Mouse (Mus musculus) right cerebral cortex, postnatal 14 days (tissue): ENCODE measurements at regions not wholly inside any gene's neighbourhood (a gene's known extent, or its start where the extent isn't known, plus 50 kb on each side); places are given as distances from the start of the nearest gene placed in this dataset.
A peak's percentile ranks its signal among the peaks of the same experiment; 100 is the strongest.

Experiments
- DNase-seq: peaks from one replicate; pipeline ENCODE4 v3.0.0; 2022

DNA sequence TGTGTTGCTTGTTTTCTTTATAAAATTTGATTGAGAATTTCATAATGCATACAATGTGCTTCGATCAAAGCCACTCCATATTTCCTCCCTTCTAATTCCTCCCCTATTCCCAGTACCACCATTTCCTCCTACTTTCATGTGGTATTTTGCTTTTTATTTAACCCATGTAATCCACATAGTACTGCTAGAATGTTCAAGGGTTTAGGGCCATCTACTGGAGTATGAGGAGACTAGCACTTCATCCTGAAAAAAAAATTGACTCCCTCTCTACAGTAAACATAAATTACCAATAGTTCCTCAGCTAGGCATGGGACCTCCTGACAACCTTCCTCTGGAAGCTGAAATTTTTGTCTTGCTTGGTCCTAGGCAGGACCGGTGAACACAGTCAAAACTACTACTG lies 163.0 kb downstream of the Gpr165 start:
- no peak for DNase-seq

DNA sequence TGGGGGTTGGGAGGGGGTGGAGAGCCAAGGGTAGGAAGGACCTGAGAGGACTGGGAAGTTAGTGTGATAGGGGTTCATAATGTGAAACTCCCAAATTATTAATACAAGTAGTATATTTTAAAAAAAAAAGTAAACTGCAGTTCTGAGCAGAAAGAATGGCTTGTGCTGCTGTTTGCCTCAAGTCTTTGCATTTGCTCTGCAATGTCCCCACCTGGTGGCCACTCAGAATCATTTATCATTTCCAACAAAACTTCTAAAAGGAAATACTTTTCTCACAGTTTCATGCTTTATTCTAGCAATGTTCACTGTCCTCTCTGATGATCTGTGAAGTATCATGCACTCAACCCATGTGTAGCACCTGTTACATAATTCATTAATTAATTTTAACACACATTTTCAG lies 165.5 kb downstream of the Gpr165 start:
- peak; percentile 35 for DNase-seq

DNA sequence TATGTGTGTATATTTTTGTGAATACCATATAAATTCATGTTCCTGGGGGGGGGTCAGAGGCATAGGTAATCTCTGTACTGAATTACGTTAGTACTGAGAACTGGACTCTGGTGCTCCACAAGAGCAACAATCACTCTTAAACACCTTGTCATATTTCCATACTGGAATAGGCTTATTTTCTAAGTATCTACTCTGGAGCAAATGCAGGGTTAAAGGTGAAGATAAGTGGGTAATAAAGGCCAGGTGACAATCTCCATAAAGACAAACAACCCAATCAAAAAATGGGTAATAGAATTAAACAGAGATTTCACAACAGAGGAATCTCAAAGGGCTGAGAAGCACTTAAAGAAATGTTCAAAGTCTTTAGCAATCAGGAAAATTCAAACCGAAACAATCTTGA lies 165.9 kb downstream of the Gpr165 start:
- DNase-seq = no peak

DNA sequence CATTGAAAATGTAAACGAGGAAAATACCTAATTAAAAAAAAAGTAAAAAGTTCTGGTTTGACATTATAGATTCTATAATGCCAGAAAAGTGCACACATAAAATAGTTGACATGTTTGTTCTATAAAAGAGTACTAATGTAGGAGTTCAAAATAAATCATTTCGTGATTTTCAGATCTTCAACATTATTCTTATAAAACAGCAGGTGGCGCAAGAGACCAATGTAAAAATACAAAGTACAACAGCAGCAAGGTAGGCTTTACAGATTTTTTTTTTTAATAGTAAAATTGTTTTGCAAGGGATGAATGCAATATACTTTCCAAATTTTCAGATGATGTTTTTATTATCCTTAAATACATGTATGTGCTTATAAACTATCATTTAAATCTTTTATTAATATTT lies 171.8 kb upstream of the Pgr15l start:
- no peak for DNase-seq
